Mouse (Mus musculus): ENCODE data around the gene Bmp2. TPM values are rescaled to one million over a fixed set of nuclear protein-coding genes. Genes with fewer than 3 reads are reported as not detected.

Bmp2 gene
- polyA plus RNA-seq (2014; fragmentation: Illumina TruSeq; extraction: RNeasy Lipid Tissue Mini Kit (QIAGEN cat#74804); ENCODE audit: low replicate concordance), result 14.9 TPM

DNA sequence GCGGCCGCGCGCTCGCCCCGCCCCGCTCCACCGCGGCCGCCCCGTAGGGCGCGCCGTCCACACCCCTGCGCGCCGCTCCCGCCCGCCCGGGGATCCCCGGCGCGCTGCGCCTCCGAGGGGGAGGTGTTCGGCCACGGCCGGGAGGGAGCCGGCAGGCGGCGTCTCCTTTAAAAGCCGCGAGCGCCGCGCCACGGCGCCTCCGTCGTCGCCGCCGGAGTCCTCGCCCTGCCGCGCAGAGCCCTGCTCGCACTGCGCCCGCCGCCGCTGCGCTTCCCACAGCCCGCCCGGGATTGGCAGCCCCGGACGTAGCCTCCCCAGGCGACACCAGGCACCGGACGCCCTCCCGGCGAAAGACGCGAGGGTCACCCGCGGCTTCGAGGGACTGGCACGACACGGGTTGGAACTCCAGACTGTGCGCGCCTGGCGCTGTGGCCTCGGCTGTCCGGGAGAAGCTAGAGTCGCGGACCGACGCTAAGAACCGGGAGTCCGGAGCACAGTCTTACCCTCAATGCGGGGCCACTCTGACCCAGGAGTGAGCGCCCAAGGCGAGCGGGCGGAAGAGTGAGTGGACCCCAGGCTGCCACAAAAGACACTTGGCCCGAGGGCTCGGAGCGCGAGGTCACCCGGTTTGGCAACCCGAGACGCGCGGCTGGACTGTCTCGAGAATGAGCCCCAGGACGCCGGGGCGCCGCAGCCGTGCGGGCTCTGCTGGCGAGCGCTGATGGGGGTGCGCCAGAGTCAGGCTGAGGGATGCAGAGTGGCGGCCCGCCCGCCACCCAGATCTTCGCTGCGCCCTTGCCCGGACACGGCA is at the start of gene Bmp2:
Gene Bmp2 (plus strand): TSS at position 129 of the 811 bp plus-strand sequence.

All from small intestine, adult 10 weeks (tissue).